Mouse (Mus musculus) CH12.LX (cell line): Measurements from ENCODE around the gene 9330182L06Rik. TPM values are rescaled to one million over a fixed set of nuclear protein-coding genes. Genes with fewer than 3 reads are reported as not detected.
A peak's percentile ranks its signal among the peaks of the same experiment; 100 is the strongest.

Experiments used
- DNase-seq: peaks from one replicate; pipeline ENCODE4 v3.0.0-alpha.2; 2013; ENCODE audit errors: extremely low read depth
- H3K27ac ChIP-seq: 2 replicates; pipeline ENCODE4 v1.5.1; 2012; ENCODE audit warnings: low read depth, mild to moderate bottlenecking, control low read depth, moderate library complexity; ENCODE audit not compliant: insufficient read depth
- H3K27me3 ChIP-seq: replicated peaks from 2 replicates; pipeline ENCODE3; 2012; ENCODE audit warnings: inconsistent platforms
- H3K36me3 ChIP-seq, 2 experiments: replicated peaks in 1 of 2; 2 replicates each; pipeline versions ENCODE3 to v1.6.1; 2012; ENCODE audit warnings: inconsistent platforms in 1 of 2, low read length in 1 of 2, mild to moderate bottlenecking in 1 of 2, mixed read lengths in 1 of 2, moderate library complexity in 1 of 2; ENCODE audit not compliant: control insufficient read depth in 1 of 2, insufficient read depth in 1 of 2
- H3K4me1 ChIP-seq, 2 experiments: 2 replicates each; pipeline ENCODE4 v1.6.1; 2012; ENCODE audit warnings: inconsistent platforms in 1 of 2, moderate library complexity in 1 of 2; ENCODE audit not compliant: insufficient read depth in 2 of 2, control insufficient read depth in 1 of 2
- H3K4me2 ChIP-seq: 2 replicates; pipeline ENCODE4 v1.6.1; 2012; ENCODE audit warnings: low read depth, mild to moderate bottlenecking, control low read depth; ENCODE audit not compliant: poor library complexity, insufficient read depth, severe bottlenecking
- H3K4me3 ChIP-seq, 3 experiments: fragments of 150-350 bp in 1 of 3; sonication (generic) in 1 of 3; replicated peaks in 1 of 3; 2 replicates each; pipeline versions ENCODE3 to v1.5.1; 2011 to 2012; ENCODE audit warnings: low read depth in 2 of 3, low read length in 2 of 3, mild to moderate bottlenecking in 2 of 3, moderate library complexity in 2 of 3, control low read depth in 1 of 3, improper control_type of control experiment in 1 of 3, inconsistent platforms in 1 of 3, mixed read lengths in 1 of 3; ENCODE audit not compliant: poor library complexity in 1 of 3
- H3K79me2 ChIP-seq: replicated peaks from 2 replicates; pipeline ENCODE4 v1.6.1; 2012; ENCODE audit warnings: mild to moderate bottlenecking, moderate library complexity; ENCODE audit not compliant: control insufficient read depth, poor library complexity, insufficient read depth, severe bottlenecking; ENCODE audit errors: extremely low read depth
- H3K9ac ChIP-seq: 2 replicates; pipeline ENCODE4 v1.6.1; 2012; ENCODE audit warnings: low read depth, mild to moderate bottlenecking, control low read depth, moderate library complexity; ENCODE audit not compliant: insufficient read depth
- H3K9me3 ChIP-seq: replicated peaks from 2 replicates; pipeline ENCODE3; 2012; ENCODE audit warnings: low read length, inconsistent platforms, mixed read lengths
- BHLHE40 ChIP-seq: IDR thresholded peaks from 2 replicates; pipeline ENCODE4 v1.6.1; 2011; ENCODE audit warnings: mild to moderate bottlenecking, low read depth, low read length, improper control_type of control experiment
- CHD1 ChIP-seq: IDR thresholded peaks from 2 replicates; pipeline ENCODE4 v1.6.1; 2012; ENCODE audit warnings: low read depth, low read length, improper control_type of control experiment, inconsistent platforms
- CHD2 ChIP-seq: IDR thresholded peaks from 2 replicates; pipeline ENCODE4 v1.6.1; 2011; ENCODE audit warnings: low read length, improper control_type of control experiment
- CTCF ChIP-seq, 2 experiments: IDR thresholded peaks in 1 of 2; conservative IDR thresholded peaks in 1 of 2; 2 replicates each; pipeline ENCODE4 v1.5.1; 2011 to 2012; ENCODE audit warnings: low read depth in 2 of 2, low read length in 2 of 2, improper control_type of control experiment in 1 of 2, inconsistent platforms in 1 of 2, mild to moderate bottlenecking in 1 of 2, moderate library complexity in 1 of 2
- ETS1 ChIP-seq: conservative IDR thresholded peaks from 2 replicates; pipeline ENCODE4 v1.6.1; 2012; ENCODE audit warnings: low read depth, mild to moderate bottlenecking, inconsistent platforms, low read length, improper control_type of control experiment, moderate library complexity
- GABPA ChIP-seq: IDR thresholded peaks from 2 replicates; pipeline ENCODE4 v1.6.1; 2012; ENCODE audit warnings: low read depth, low read length, improper control_type of control experiment, inconsistent platforms; ENCODE audit not compliant: insufficient replicate concordance
- JUN ChIP-seq: IDR thresholded peaks from 2 replicates; pipeline ENCODE4 v1.6.1; 2011; ENCODE audit warnings: low read depth, mild to moderate bottlenecking, low read length, improper control_type of control experiment, moderate library complexity; ENCODE audit not compliant: insufficient read depth
- JUND ChIP-seq: conservative IDR thresholded peaks from 2 replicates; pipeline ENCODE4 v1.6.1; 2011; ENCODE audit warnings: low read depth, low read length, improper control_type of control experiment
- MAX ChIP-seq: IDR thresholded peaks from 2 replicates; pipeline ENCODE4 v1.6.1; 2011; ENCODE audit warnings: low read length, improper control_type of control experiment
- MAZ ChIP-seq: IDR thresholded peaks from 2 replicates; pipeline ENCODE4 v1.6.1; 2012; ENCODE audit warnings: low read depth, mild to moderate bottlenecking, inconsistent platforms, low read length, improper control_type of control experiment, moderate library complexity
- MEF2A ChIP-seq: IDR thresholded peaks from 2 replicates; pipeline ENCODE4 v1.6.1; 2014; ENCODE audit warnings: low read depth, mild to moderate bottlenecking, inconsistent platforms, low read length, improper control_type of control experiment, borderline replicate concordance
- MXI1 ChIP-seq: IDR thresholded peaks from 2 replicates; pipeline ENCODE4 v1.6.1; 2011; ENCODE audit warnings: mild to moderate bottlenecking, low read depth, low read length, improper control_type of control experiment
- MYC ChIP-seq: IDR thresholded peaks from 2 replicates; pipeline ENCODE4 v1.6.1; 2011; ENCODE audit warnings: low read depth, mild to moderate bottlenecking, improper control_type of control experiment, low read length
- NELFE ChIP-seq: IDR thresholded peaks from 2 replicates; pipeline ENCODE4 v1.6.1; 2011; ENCODE audit warnings: low read depth, low read length, improper control_type of control experiment
- NRF1 ChIP-seq: IDR thresholded peaks from 2 replicates; pipeline ENCODE4 v1.6.1; 2014; ENCODE audit warnings: low read depth, mild to moderate bottlenecking, inconsistent platforms, low read length, improper control_type of control experiment, moderate library complexity
- PAX5 ChIP-seq: IDR thresholded peaks from 2 replicates; pipeline ENCODE4 v1.6.1; 2012; ENCODE audit warnings: low read length, inconsistent platforms, mixed read lengths
- POLR2AphosphoS2 ChIP-seq: IDR thresholded peaks from 2 replicates; pipeline ENCODE4 v1.6.1; 2011; ENCODE audit warnings: low read depth, low read length, improper control_type of control experiment
- RAD21 ChIP-seq: IDR thresholded peaks from 2 replicates; pipeline ENCODE4 v1.6.1; 2011; ENCODE audit warnings: low read depth, mild to moderate bottlenecking, low read length, improper control_type of control experiment, moderate library complexity
- RCOR1 ChIP-seq: conservative IDR thresholded peaks from 2 replicates; pipeline ENCODE4 v1.6.1; 2012; ENCODE audit warnings: low read depth, mild to moderate bottlenecking, inconsistent platforms, low read length, improper control_type of control experiment
- SIN3A ChIP-seq: IDR thresholded peaks from 2 replicates; pipeline ENCODE4 v1.6.1; 2012; ENCODE audit warnings: low read length, improper control_type of control experiment, inconsistent platforms
- SMC3 ChIP-seq: IDR thresholded peaks from 2 replicates; pipeline ENCODE4 v1.6.1; 2011; ENCODE audit warnings: low read depth, low read length, improper control_type of control experiment
- TBP ChIP-seq: conservative IDR thresholded peaks from 2 replicates; pipeline ENCODE4 v1.6.1; 2011; ENCODE audit warnings: low read depth, low read length, improper control_type of control experiment
- TCF12 ChIP-seq: IDR thresholded peaks from 2 replicates; pipeline ENCODE4 v1.6.1; 2014; ENCODE audit warnings: low read depth, mild to moderate bottlenecking, inconsistent platforms, low read length, improper control_type of control experiment
- UBTF ChIP-seq: IDR thresholded peaks from 2 replicates; pipeline ENCODE4 v1.6.1; 2012; ENCODE audit warnings: low read depth, mild to moderate bottlenecking, inconsistent platforms, low read length, improper control_type of control experiment, moderate library complexity
- USF2 ChIP-seq: conservative IDR thresholded peaks from 2 replicates; pipeline ENCODE4 v1.6.1; 2011; ENCODE audit warnings: low read depth, low read length, improper control_type of control experiment
- ZKSCAN1 ChIP-seq: IDR thresholded peaks from 2 replicates; pipeline ENCODE4 v1.6.1; 2012; ENCODE audit warnings: low read depth, inconsistent platforms, low read length, improper control_type of control experiment, borderline replicate concordance
- ZNF384 ChIP-seq: IDR thresholded peaks from 2 replicates; pipeline ENCODE4 v1.6.1; 2012; ENCODE audit warnings: low read depth, low read length, improper control_type of control experiment, inconsistent platforms
- dilution Hi-C: fragments of 300-500 bp; cut with MboI; formaldehyde crosslinking; loops from 2 replicates; pipeline ENCODE4 v1.14.3; 2020; ENCODE audit warnings: low sequenced_read_pairs; ENCODE audit not compliant: extremely low pct_unique_long_range_greater_than_20kb, extremely low pct_ligation_motif_present
- in situ Hi-C: fragments of 300-500 bp; cut with MboI; formaldehyde crosslinking; loops from 3 replicates; pipeline ENCODE4 v1.14.3; 2019; ENCODE audit warnings: low sequenced_read_pairs, low pct_ligation_motif_present, low pct_unique_long_range_greater_than_20kb, mixed read lengths
- polyA plus RNA-seq: library from polyadenylated mRNA; unstranded; fragments of >175 nt; gene quantifications from 2 replicates; pipeline ENCODE4 v1.2.1, GENCODE M21; 2012; ENCODE audit warnings: low read depth; ENCODE audit not compliant: insufficient read length
- total RNA-seq, 2 experiments: library from RNA; depleted of rRNA; stranded (reverse); fragments of 300-350 nt in 1 of 2; fragments of >200 nt in 1 of 2; gene quantifications; 2 replicates each; pipeline ENCODE4 v1.2.3; 2012 to 2014

The 9330182L06Rik gene
- total and polyA plus RNA-seq, 3 experiments: not detected

- TF ChIP-seq CTCF (conservative IDR thresholded peaks at IDR 0.05 in 1 of 2, IDR thresholded peaks at IDR 0.05 in 1 of 2; ENCODE audit: low read depth in 2 of 2, low read length in 2 of 2) (peak in 1 of 2 experiments; percentile 57; a peak in 2 of 4 replicates), NELFE (no peak), MEF2A (no peak), MAZ (no peak), SIN3A (no peak), TBP (no peak), CHD2 (no peak), JUND (no peak), SMC3 (peak; percentile 39), JUN (no peak), POLR2AphosphoS2 (no peak), CHD1 (no peak), RAD21 (peak; percentile 58)
- DNase-seq: no peak
- Histone ChIP-seq H3K9me3 (no peaks in the 10 kb centered on the region), H3K4me3 (no peak overlapping the region), H3K27me3 (no peaks in the 10 kb centered on the region), H3K79me2 (no peaks in the 10 kb centered on the region), H3K9ac (no peak overlapping the region), H3K36me3 (no peaks in the 10 kb centered on the region), H3K27ac (no peak overlapping the region), H3K4me2 (no peak overlapping the region), H3K4me1 (no peaks in the 10 kb centered on the region)
- in situ Hi-C loops: no loop called here
- dilution Hi-C loops: no loop called here
These were observed 183.7 kb downstream of the 9330182L06Rik start for GRCm38 (mm10) chr5:9449570-9449969.

GRCm38 (mm10) chr5:9453298-9453697, 187.4 kb downstream of the 9330182L06Rik start:
- H3K4me1 ChIP-seq: no peaks in the 10 kb centered on the region
- no peak overlapping the region for H3K27ac ChIP-seq
- TF ChIP-seq CHD2 (no peak), RAD21 (peak; percentile 33), SMC3 (peak; percentile 16; the same call in 1 of the 2 replicates), RCOR1 (no peak), USF2 (no peak), CTCF (conservative IDR thresholded peaks at IDR 0.05 in 1 of 2, IDR thresholded peaks at IDR 0.05 in 1 of 2; ENCODE audit: low read depth in 2 of 2, low read length in 2 of 2) (peak in 1 of 2 experiments; percentile 45; a peak in 2 of 4 replicates)
- no peak for DNase-seq
- H3K4me2 ChIP-seq: no peak overlapping the region
- H3K9me3 ChIP-seq: no peaks in the 10 kb centered on the region
- H3K36me3 ChIP-seq: no peaks in the 10 kb centered on the region
- H3K9ac ChIP-seq: no peak overlapping the region
- dilution Hi-C loops: no loop called here
- H3K79me2 ChIP-seq: no peaks in the 10 kb centered on the region
- H3K4me3 ChIP-seq: no peak overlapping the region
- in situ Hi-C loops: no loop called here
- H3K27me3 ChIP-seq: no peaks in the 10 kb centered on the region

GRCm38 (mm10) chr5:9477587-9477986, 211.7 kb downstream of the 9330182L06Rik start:
- H3K36me3 ChIP-seq: no peaks in the 10 kb centered on the region
- H3K4me2 ChIP-seq: no peak overlapping the region
- no peak for DNase-seq
- no peaks in the 10 kb centered on the region for H3K4me1 ChIP-seq
- dilution Hi-C loops (no loop called here), in situ Hi-C loops (no loop called here)
- H3K9ac ChIP-seq: no peak overlapping the region
- no peaks in the 10 kb centered on the region for H3K79me2 ChIP-seq
- H3K27me3 ChIP-seq: no peaks in the 10 kb centered on the region
- H3K9me3 ChIP-seq: no peaks in the 10 kb centered on the region
- H3K27ac ChIP-seq: no peak overlapping the region
- H3K4me3 ChIP-seq: no peak overlapping the region
- TF ChIP-seq GABPA: no peak
- no peak for TF ChIP-seq ZNF384
- no peak for TF ChIP-seq CHD2
- no peak for TF ChIP-seq NRF1
- TF ChIP-seq UBTF: no peak
- no peak for TF ChIP-seq MYC
- TF ChIP-seq PAX5: no peak
- TF ChIP-seq ZKSCAN1: no peak
- no peak for TF ChIP-seq BHLHE40
- TF ChIP-seq MEF2A: no peak
- no peak for TF ChIP-seq MAZ
- TF ChIP-seq MXI1: no peak
- TF ChIP-seq CTCF (conservative IDR thresholded peaks at IDR 0.05 in 1 of 2, IDR thresholded peaks at IDR 0.05 in 1 of 2; ENCODE audit: low read depth in 2 of 2, low read length in 2 of 2): no peak
- TF ChIP-seq SMC3: no peak
- TF ChIP-seq MAX: no peak
- TF ChIP-seq SIN3A: no peak
- TF ChIP-seq TCF12: no peak
- no peak for TF ChIP-seq ETS1
